15 mouse cellular contexts compared by ENCODE assay signal in genomic region chr6:38810121-38810475, GRCm38 (mm10).
A peak's percentile ranks its signal among the peaks of the same experiment; 100 is the strongest.
DNase-seq lines count a peak whose midpoint lies in the region; ATAC-seq and TF ChIP-seq lines count a peak whose summit lies in the region.
"Had no signal": no experiment of that assay in that cellular context is flagged by ENCODE, and none has a peak within 500 bp of the region (broad histone marks: within the 10 kb centered on the region; RNA-seq: fewer than 3 reads in every experiment).

No protein-coding gene starts in this region.

- H3K9ac ChIP-seq in heart, embryonic 13.5 days, result peak overlapping the region; percentile 38
- H3K9ac ChIP-seq in MEL (ENCODE audit: control insufficient read depth, low read depth, low read length, poor library complexity, severe bottlenecking), result peak overlapping the region; percentile 5
- H3K9ac ChIP-seq in liver, embryonic 16.5 days (ENCODE audit: low read depth, low read length), result no peak overlapping the region
- H3K9ac ChIP-seq: kidney, embryonic 15.5 days; midbrain, embryonic 12.5 days; neural tube, embryonic 13.5 days had no signal

- TF ChIP-seq EP300 in MEL (IDR thresholded peaks at IDR 0.05; ENCODE audit: low read depth in 1 of 2, low read length in 2 of 2), result no peak

- TF ChIP-seq CTCF in MEL (IDR thresholded peaks at IDR 0.05 in 2 of 3, conservative IDR thresholded peaks at IDR 0.05 in 1 of 3; ENCODE audit: control insufficient read depth in 1 of 3, insufficient read depth in 1 of 3, low read depth in 2 of 3, low read length in 3 of 3, poor library complexity in 1 of 3, severe bottlenecking in 1 of 3), result no peak

- DNase-seq in heart, postnatal 4 days, result no peak
- DNase-seq in 3T3-L1 (ENCODE audit: low read depth, low spot score) (peak; percentile 29), MEL (ENCODE audit: low read depth, low spot score) (peak; percentile 59)
- DNase-seq in spleen, postnatal 10 days (ENCODE audit: low spot score in 2 of 2), result no peak
- no peak for DNase-seq in ovary, postnatal 36 days (ENCODE audit: low spot score)
- DNase-seq in B cell, adult 2 months, result no peak
- DNase-seq: cerebellum, adult 11 months; thymus, postnatal 14 days had no signal

- TF ChIP-seq POLR2A in MEL (IDR thresholded peaks at IDR 0.05; ENCODE audit: control insufficient read depth in 1 of 2, insufficient read depth in 1 of 2, low read depth in 1 of 2, low read length in 2 of 2, poor library complexity in 1 of 2), result no peak

- peaks cover 82% of the 10 kb centered on the region for H3K4me1 ChIP-seq in heart, embryonic 13.5 days
- H3K4me1 ChIP-seq in MEL (ENCODE audit: control insufficient read depth in 1 of 2, insufficient read depth in 2 of 2, low read length in 2 of 2), result peaks cover 16 to 29% of the 10 kb centered on the region in 2 experiments
- H3K4me1 ChIP-seq in liver, embryonic 16.5 days (ENCODE audit: control insufficient read depth, low read depth, low read length), result peaks cover 20% of the 10 kb centered on the region

- H3K36me3 ChIP-seq in heart, embryonic 13.5 days, result no peaks in the 10 kb centered on the region
- peaks cover 0 to 21% of the 10 kb centered on the region in 2 experiments; a peak in 2 of 4 replicates for H3K36me3 ChIP-seq in MEL (ENCODE audit: control insufficient read depth in 1 of 2, insufficient read depth in 2 of 2, low read length in 2 of 2)
- peaks cover 19% of the 10 kb centered on the region for H3K36me3 ChIP-seq in liver, embryonic 16.5 days (ENCODE audit: control insufficient read depth, insufficient read depth)

- H3K9me3 ChIP-seq in heart, embryonic 13.5 days, result no peaks in the 10 kb centered on the region
- H3K9me3 ChIP-seq in MEL (replicated peaks; ENCODE audit: insufficient read depth, low read length), result no peaks in the 10 kb centered on the region
- H3K9me3 ChIP-seq in liver, embryonic 16.5 days (replicated peaks; ENCODE audit: control insufficient read depth, low read length), result no peaks in the 10 kb centered on the region
- H3K9me3 ChIP-seq: kidney, embryonic 15.5 days; midbrain, embryonic 12.5 days; neural tube, embryonic 13.5 days had no signal

- no peak for TF ChIP-seq RAD21 in MEL (IDR thresholded peaks at IDR 0.05; ENCODE audit: low read depth, low read length)

- no peaks in the 10 kb centered on the region; the same call in 1 of the 2 replicates for H3K79me2 ChIP-seq in MEL (ENCODE audit: control insufficient read depth, insufficient read depth, low read length, poor library complexity)

- 16% methylated on average over 2 of the region's 2 CpGs for WGBS in heart, embryonic 13.5 days
- WGBS in liver, embryonic 16.5 days (ENCODE audit: insufficient replicate concordance), result 22% methylated on average over 2 of the region's 2 CpGs

- no peak overlapping the region for H3K4me3 ChIP-seq in heart, embryonic 13.5 days
- H3K4me3 ChIP-seq in MEL (ENCODE audit: control insufficient read depth in 1 of 2, insufficient read depth in 1 of 2, low read depth in 2 of 2, low read length in 2 of 2), result 0 out of 4 replicates have a peak overlapping the region, but pooled peaks of 1 of the 2 experiments have one; percentile 4
- H3K4me3 ChIP-seq in liver, embryonic 16.5 days (ENCODE audit: low read depth, low read length), result no peak overlapping the region
- H3K4me3 ChIP-seq: kidney, embryonic 15.5 days; midbrain, embryonic 12.5 days; neural tube, embryonic 13.5 days had no signal

- H3K27ac ChIP-seq in heart, embryonic 13.5 days (replicated peaks), result peak overlapping the region; percentile 61
- peak overlapping the region; percentile 31 for H3K27ac ChIP-seq in MEL (ENCODE audit: control insufficient read depth, low read depth, low read length)
- 0 out of 2 replicates have a peak overlapping the region, but pooled peaks have one; percentile 21 for H3K27ac ChIP-seq in liver, embryonic 16.5 days (ENCODE audit: low read length)
- H3K27ac ChIP-seq: hindbrain, postnatal 0 days; kidney, embryonic 15.5 days; midbrain, embryonic 12.5 days; neural tube, embryonic 13.5 days had no signal

- H3K27me3 ChIP-seq in heart, embryonic 13.5 days (replicated peaks), result no peaks in the 10 kb centered on the region
- no peaks in the 10 kb centered on the region for H3K27me3 ChIP-seq in MEL (ENCODE audit: control insufficient read depth in 1 of 2, insufficient read depth in 2 of 2, low read length in 2 of 2)
- no peaks in the 10 kb centered on the region for H3K27me3 ChIP-seq in liver, embryonic 16.5 days (ENCODE audit: control insufficient read depth, insufficient read depth, low read depth, low read length)
- H3K27me3 ChIP-seq: kidney, embryonic 15.5 days; midbrain, embryonic 12.5 days; neural tube, embryonic 13.5 days had no signal

- H3K4me2 ChIP-seq in heart, embryonic 13.5 days, result peak overlapping the region; percentile 8; the same call in 1 of the 2 replicates
- no peak overlapping the region for H3K4me2 ChIP-seq in liver, embryonic 16.5 days (ENCODE audit: low read depth, low read length)
- H3K4me2 ChIP-seq: kidney, embryonic 15.5 days; midbrain, embryonic 12.5 days; neural tube, embryonic 13.5 days had no signal

- ATAC-seq in heart, embryonic 13.5 days (ENCODE audit: extremely low read depth, insufficient number of reproducible peaks, low FRiP score, low TSS enrichment), result no peak
- ATAC-seq in liver, embryonic 16.5 days (ENCODE audit: low read depth), result no peak
- ATAC-seq: forebrain, embryonic 16.5 days; hindbrain, postnatal 0 days had no signal

TF ChIP-seq in MEL, 35 proteins besides CTCF, POLR2A, EP300 and RAD21:
- no peak for TF ChIP-seq JUND (IDR thresholded peaks at IDR 0.05; ENCODE audit: low read depth, low read length)
- TF ChIP-seq MXI1 (IDR thresholded peaks at IDR 0.05; ENCODE audit: low read depth, low read length), result peak; percentile 63
- peak; percentile 9; the same call in 1 of the 2 replicates for TF ChIP-seq ETS1 (IDR thresholded peaks at IDR 0.05; ENCODE audit: low read depth, low read length)
- 0 out of 2 replicates have a peak, but pooled peaks have one; percentile 30 for TF ChIP-seq GATA1 (IDR thresholded peaks at IDR 0.05; ENCODE audit: low read depth, low read length)
- peak; percentile 43 for TF ChIP-seq TAL1 (IDR thresholded peaks at IDR 0.05; ENCODE audit: low read length)

Comparison
In these comparisons a context has a peak if more than half of its experiments do, and no peak if none do; other contexts are left out.
1. DNase-seq: peak in 3T3-L1 (single experiment) and MEL (single experiment); none in heart, postnatal 4 days (single experiment), spleen, postnatal 10 days (0 of 2), ovary, postnatal 36 days (single experiment) and B cell, adult 2 months (0 of 2).
2. Peak in every context shown above with its lines, with median percentiles within 50 percentile points of each other: H3K27ac ChIP-seq.